In the genomic region with DNA sequence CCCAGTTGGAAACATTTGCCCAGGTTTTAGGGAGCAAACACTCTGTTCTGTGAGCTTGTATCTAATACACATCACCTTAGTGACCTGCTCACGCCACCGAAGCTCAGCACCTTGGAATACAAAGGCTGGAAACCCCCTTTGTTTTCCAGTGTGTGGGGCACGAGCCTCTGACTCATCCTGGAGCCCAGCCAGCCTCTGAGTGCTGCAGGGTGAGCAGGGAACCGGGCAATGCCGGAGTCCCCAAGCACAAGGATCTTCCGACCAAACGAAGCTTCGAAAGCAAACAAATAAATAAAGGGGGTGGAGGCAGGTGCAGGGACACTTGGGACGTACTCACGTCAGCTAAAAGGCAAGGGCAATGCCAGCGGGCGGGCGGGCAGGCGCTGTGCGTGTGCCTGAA, we compare ENCODE assay signal across 9 mouse cellular contexts. TPM values are rescaled to one million over a fixed set of nuclear protein-coding genes. Genes with fewer than 3 reads are reported as not detected.
A peak's percentile ranks its signal among the peaks of the same experiment; 100 is the strongest.
DNase-seq lines count a peak whose midpoint lies in the region; ATAC-seq and TF ChIP-seq lines count a peak whose summit lies in the region.
"Had no signal": no experiment of that assay in that cellular context is flagged by ENCODE, and none has a peak within 500 bp of the region (broad histone marks: within the 10 kb centered on the region; RNA-seq: fewer than 3 reads in every experiment).

No protein-coding gene starts in this region.

- H3K4me3 ChIP-seq in liver, adult 2 months (ENCODE audit: insufficient read depth, low read depth, low read length) = no peak overlapping the region
- H3K4me3 ChIP-seq in liver, embryonic 12.5 days = no peak overlapping the region
- no peak overlapping the region for H3K4me3 ChIP-seq in heart, embryonic 15.5 days
- H3K4me3 ChIP-seq: hindbrain, embryonic 15.5 days; limb, embryonic 15.5 days had no signal

- no peak for TF ChIP-seq CTCF in liver, adult 2 months (IDR thresholded peaks at IDR 0.05; ENCODE audit: low read depth, low read length)

- no peaks in the 10 kb centered on the region for H3K9me3 ChIP-seq in liver, embryonic 12.5 days (replicated peaks)
- H3K9me3 ChIP-seq in heart, embryonic 15.5 days (replicated peaks) = no peaks in the 10 kb centered on the region
- H3K9me3 ChIP-seq: hindbrain, embryonic 15.5 days; limb, embryonic 15.5 days had no signal

- no peaks in the 10 kb centered on the region for H3K27me3 ChIP-seq in liver, adult 2 months (ENCODE audit: control insufficient read depth, insufficient read depth, low read length)
- no peaks in the 10 kb centered on the region for H3K27me3 ChIP-seq in liver, embryonic 12.5 days (replicated peaks)
- H3K27me3 ChIP-seq in heart, embryonic 15.5 days = no peaks in the 10 kb centered on the region
- H3K27me3 ChIP-seq: hindbrain, embryonic 15.5 days; limb, embryonic 15.5 days had no signal

- intact Hi-C loops in left cerebral cortex, postnatal 14 days (cut with DNase I) = loop anchor here (5.0 to 10.0 kb wide), 3 partner anchors 83 to 366 kb away; no protein-coding TSS in a partner anchor

- TF ChIP-seq POLR2A in liver, adult 2 months (IDR thresholded peaks at IDR 0.05; ENCODE audit: extremely low read depth, insufficient read depth, low read length) = no peak

- no peak overlapping the region for H3K27ac ChIP-seq in liver, adult 2 months (replicated peaks; ENCODE audit: insufficient read depth, low read depth, low read length)
- no peak overlapping the region for H3K27ac ChIP-seq in liver, embryonic 12.5 days
- no peak overlapping the region for H3K27ac ChIP-seq in heart, embryonic 15.5 days
- H3K27ac ChIP-seq: hindbrain, embryonic 15.5 days; limb, embryonic 15.5 days had no signal

- 63% methylated on average over 15 of the region's 15 CpGs for WGBS in liver, adult 2 months
- WGBS in liver, embryonic 12.5 days (ENCODE audit: insufficient replicate concordance) = 70% methylated on average over 15 of the region's 15 CpGs
- WGBS in heart, embryonic 15.5 days = 46% methylated on average over 15 of the region's 15 CpGs

- no peak overlapping the region for H3K4me2 ChIP-seq in liver, embryonic 12.5 days
- H3K4me2 ChIP-seq in heart, embryonic 15.5 days = peak overlapping the region; percentile 37
- H3K4me2 ChIP-seq: hindbrain, embryonic 15.5 days; limb, embryonic 15.5 days had no signal

- no peaks in the 10 kb centered on the region for H3K79me2 ChIP-seq in liver, adult 2 months (ENCODE audit: control insufficient read depth, insufficient read depth, low read length)

- H3K36me3 ChIP-seq in liver, adult 2 months (ENCODE audit: control insufficient read depth, insufficient read depth, low read length) = no peaks in the 10 kb centered on the region
- H3K36me3 ChIP-seq in liver, embryonic 12.5 days = no peaks in the 10 kb centered on the region
- H3K36me3 ChIP-seq in heart, embryonic 15.5 days = no peaks in the 10 kb centered on the region
- H3K36me3 ChIP-seq: hindbrain, embryonic 15.5 days; limb, embryonic 15.5 days had no signal

- DNase-seq in liver, adult 2 months (ENCODE audit: extremely low read depth, low read depth, low spot score) = peak; percentile 67
- DNase-seq in adrenal gland, adult 2 months = peak; percentile 93
- DNase-seq in testis, postnatal 10 days (ENCODE audit: low spot score) = peak; percentile 71
- no peak for DNase-seq in thymus, postnatal 10 days (ENCODE audit: low spot score in 2 of 2)
- no peak for DNase-seq in left cerebral cortex, postnatal 14 days (ENCODE audit: low spot score in 2 of 2)

- H3K4me1 ChIP-seq in liver, adult 2 months (ENCODE audit: control insufficient read depth, insufficient read depth, low read length) = peaks cover 11% of the 10 kb centered on the region
- no peaks in the 10 kb centered on the region for H3K4me1 ChIP-seq in liver, embryonic 12.5 days
- peaks cover 21% of the 10 kb centered on the region for H3K4me1 ChIP-seq in heart, embryonic 15.5 days (replicated peaks)
- H3K4me1 ChIP-seq: hindbrain, embryonic 15.5 days had no signal

- ATAC-seq in liver, embryonic 12.5 days = no peak
- 0 out of 2 replicates have a peak, but pooled peaks have one; percentile 54 for ATAC-seq in heart, embryonic 15.5 days (replicated peaks; ENCODE audit: insufficient number of reproducible peaks, insufficient read depth, low FRiP score, low read depth)

- 0 out of 2 replicates have a peak overlapping the region, but pooled peaks have one; percentile 24 for H3K9ac ChIP-seq in liver, adult 2 months (ENCODE audit: low read depth, low read length)
- no peak overlapping the region for H3K9ac ChIP-seq in liver, embryonic 12.5 days
- no peak overlapping the region for H3K9ac ChIP-seq in heart, embryonic 15.5 days
- H3K9ac ChIP-seq: hindbrain, embryonic 15.5 days; limb, embryonic 15.5 days had no signal

RNA-seq across cellular contexts. Expression of gene Fam214a, which starts 43.4 kb away (rescaled TPM):
- total RNA-seq in liver, adult 2 months (2014; rRNA removed) = 67.5 and 116 TPM in 2 replicates
- 14.5 and 23.1 TPM in 2 replicates for polyA plus RNA-seq in liver, adult 2 months (2012; rRNA removed)
- 1.8 and 2.6 TPM in 2 replicates for polyA plus RNA-seq in liver, embryonic 12.5 days (2016; fragmentation: Nextera tagmentation; extraction: Ambion mirVana)
- total RNA-seq in adrenal gland, adult 2 months (2021) = 10 to 100 TPM; 80.1 to 86.7 TPM
- polyA plus RNA-seq in adrenal gland, adult 2 months (2012; rRNA removed) = 16.7 and 21.1 TPM in 2 replicates
- 11.2 and 11.4 TPM in 2 replicates for polyA plus RNA-seq in heart, embryonic 15.5 days (2015; fragmentation: Nextera tagmentation; extraction: Ambion mirVana)
- total RNA-seq in left cerebral cortex, postnatal 14 days (2021) = 10 to 100 TPM; 34.2 to 37.3 TPM

RNA-seq across cellular contexts. Expression of gene Onecut1, which starts 47.5 kb away (rescaled TPM):
- total RNA-seq in liver, adult 2 months (2014; rRNA removed) = 1.9 and 2.5 TPM in 2 replicates
- polyA plus RNA-seq in liver, adult 2 months (2012; rRNA removed) = 11.1 and 32.1 TPM in 2 replicates
- 2.1 and 2.6 TPM in 2 replicates for polyA plus RNA-seq in liver, embryonic 12.5 days (2016; fragmentation: Nextera tagmentation; extraction: Ambion mirVana)
- total RNA-seq in adrenal gland, adult 2 months (2021) = under 1 TPM in 1 of 2 experiments, not detected in 1; 0.23 TPM
- polyA plus RNA-seq in adrenal gland, adult 2 months (2012; rRNA removed) = 0.02 TPM in 1 of 2 replicates, not detected in the other
- 0.04 TPM in 1 of 2 replicates, not detected in the other for polyA plus RNA-seq in heart, embryonic 15.5 days (2015; fragmentation: Nextera tagmentation; extraction: Ambion mirVana)
- total RNA-seq in left cerebral cortex, postnatal 14 days (2021) = under 1 TPM in 1 of 2 experiments, not detected in 1; 0.08 TPM

Comparison
In these comparisons a context has a peak if more than half of its experiments do, and no peak if none do; other contexts are left out.
1. DNase-seq: peak in liver, adult 2 months (single experiment), adrenal gland, adult 2 months (single experiment) and testis, postnatal 10 days (single experiment); none in thymus, postnatal 10 days (0 of 2) and left cerebral cortex, postnatal 14 days (0 of 2).